Mouse (Mus musculus): Measurements from ENCODE around the gene 2310034G01Rik.

DNA sequence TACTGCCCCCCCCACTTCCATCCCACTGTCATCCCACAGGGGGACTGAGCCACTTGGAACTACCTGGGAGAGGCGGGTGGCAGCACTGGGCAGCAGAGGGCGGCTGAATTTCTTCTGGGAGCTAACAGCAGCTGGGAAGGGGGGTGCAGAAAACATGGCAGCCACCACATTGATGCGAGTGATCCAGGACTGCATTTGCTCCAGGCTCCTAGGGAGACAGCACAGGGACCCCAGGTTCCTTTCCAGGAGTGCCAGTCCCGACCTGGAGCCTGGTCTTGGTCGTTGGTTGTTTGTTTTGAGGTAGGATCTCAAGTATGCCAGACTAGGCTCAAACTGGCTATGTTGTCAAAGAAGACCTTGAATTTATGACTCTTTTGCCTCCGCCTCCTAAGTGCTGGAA is 36.5 kb downstream of the 2310034G01Rik start:
- no peak for TF ChIP-seq CTCF (IDR thresholded peaks at IDR 0.05; ENCODE audit: extremely low read depth, insufficient read length, insufficient replicate concordance, low read depth, low read length)
- no peak for TF ChIP-seq POLR2A (IDR thresholded peaks at IDR 0.05; ENCODE audit: low read depth, low read length)
